Mouse (Mus musculus) G1E (cell line): ENCODE data around the gene Zmym2.

Source experiments
- CTCF ChIP-seq: IDR thresholded peaks from 2 replicates; pipeline ENCODE4 v1.5.1; 2012; ENCODE audit warnings: low read depth, low read length, inconsistent platforms, mixed read lengths
- GATA1 ChIP-seq: IDR thresholded peaks from 2 replicates; pipeline ENCODE4 v1.6.1; 2012; ENCODE audit warnings: borderline replicate concordance, low read length, inconsistent platforms, mixed read lengths
- GATA2 ChIP-seq: IDR thresholded peaks from 2 replicates; pipeline ENCODE4 v1.6.1; 2012; ENCODE audit warnings: low read depth, low read length, inconsistent platforms, borderline replicate concordance
- POLR2AphosphoS5 ChIP-seq: IDR thresholded peaks from 2 replicates; pipeline ENCODE4 v1.6.1; 2012; ENCODE audit warnings: low read depth, low read length, inconsistent platforms; ENCODE audit not compliant: insufficient replicate concordance
- TAL1 ChIP-seq: conservative IDR thresholded peaks from 2 replicates; pipeline ENCODE4 v1.6.1; 2012; ENCODE audit warnings: low read depth, low read length, inconsistent platforms, mixed read lengths

- no peak for TF ChIP-seq CTCF
- TF ChIP-seq GATA1, result no peak
- no peak for TF ChIP-seq TAL1
- TF ChIP-seq GATA2, result no peak
- no peak for TF ChIP-seq POLR2AphosphoS5
These were observed 83.2 kb downstream of the Zmym2 start for GRCm38 (mm10) chr14:56969653-56970052.
